Mouse (Mus musculus) G1E (cell line): ENCODE results near the gene Tpra1. TPM values are rescaled to one million over a fixed set of nuclear protein-coding genes. Genes with fewer than 3 reads are reported as not detected.

Source experiments
- ATAC-seq: 2 replicates; pipeline ENCODE4 v1.8.0; 2016; ENCODE audit warnings: mild to moderate bottlenecking; ENCODE audit not compliant: insufficient number of reproducible peaks, poor library complexity, low FRiP score, severe bottlenecking; ENCODE audit errors: extremely low read depth
- DNase-seq: peaks from one replicate; pipeline ENCODE4 v3.0.0; 2012; ENCODE audit warnings: low spot score
- H3K27me3 ChIP-seq: 2 replicates; pipeline ENCODE4 v1.6.1; 2012; ENCODE audit warnings: mild to moderate bottlenecking, low read length, inconsistent platforms; ENCODE audit not compliant: insufficient read depth
- H3K36me3 ChIP-seq: replicated peaks from 2 replicates; pipeline ENCODE3; 2012; ENCODE audit warnings: mild to moderate bottlenecking, inconsistent platforms
- H3K4me1 ChIP-seq: 2 replicates; pipeline ENCODE4 v1.6.1; 2012; ENCODE audit warnings: low read depth, low read length, inconsistent platforms, mixed read lengths; ENCODE audit not compliant: insufficient read depth
- H3K4me3 ChIP-seq: 2 replicates; pipeline ENCODE4 v1.5.1; 2012; ENCODE audit warnings: low read depth, mild to moderate bottlenecking, inconsistent platforms, low read length, moderate library complexity, mixed read lengths
- H3K9me3 ChIP-seq: replicated peaks from 2 replicates; pipeline ENCODE4 v1.6.1; 2012; ENCODE audit warnings: inconsistent platforms
- CTCF ChIP-seq: IDR thresholded peaks from 2 replicates; pipeline ENCODE4 v1.5.1; 2012; ENCODE audit warnings: low read depth, low read length, inconsistent platforms, mixed read lengths
- GATA1 ChIP-seq: IDR thresholded peaks from 2 replicates; pipeline ENCODE4 v1.6.1; 2012; ENCODE audit warnings: borderline replicate concordance, low read length, inconsistent platforms, mixed read lengths
- GATA2 ChIP-seq: IDR thresholded peaks from 2 replicates; pipeline ENCODE4 v1.6.1; 2012; ENCODE audit warnings: low read depth, low read length, inconsistent platforms, borderline replicate concordance
- POLR2AphosphoS5 ChIP-seq: IDR thresholded peaks from 2 replicates; pipeline ENCODE4 v1.6.1; 2012; ENCODE audit warnings: low read depth, low read length, inconsistent platforms; ENCODE audit not compliant: insufficient replicate concordance
- TAL1 ChIP-seq: conservative IDR thresholded peaks from 2 replicates; pipeline ENCODE4 v1.6.1; 2012; ENCODE audit warnings: low read depth, low read length, inconsistent platforms, mixed read lengths
- polyA plus RNA-seq: library from polyadenylated mRNA; stranded (reverse); fragments of >175 nt; gene quantifications from 2 replicates; pipeline ENCODE4 v1.2.3, GENCODE M21; 2012
- total RNA-seq, 2 experiments: library from RNA; stranded (forward) in 1 of 2; stranded (reverse) in 1 of 2; fragments of 200-1000 nt in 1 of 2; fragments of >200 nt in 1 of 2; fragmentation: Nextera tagmentation in 1 of 2; gene quantifications; 2 replicates each; pipeline ENCODE4 v1.2.3; 2014 to 2017

Gene Tpra1
- total and polyA plus RNA-seq, 3 experiments, result 25.9 to 70.6 (median 30.5) TPM

- no peaks in the 10 kb centered on the region for H3K9me3 ChIP-seq
- DNase-seq (no peak), ATAC-seq (no peak)
- peaks cover 59% of the 10 kb centered on the region for H3K27me3 ChIP-seq
- no peaks in the 10 kb centered on the region for H3K4me1 ChIP-seq
- TF ChIP-seq TAL1 (no peak), POLR2AphosphoS5 (no peak), CTCF (no peak), GATA1 (no peak), GATA2 (no peak)
- no peak overlapping the region for H3K4me3 ChIP-seq
- H3K36me3 ChIP-seq, result no peaks in the 10 kb centered on the region
Observed at GRCm38 (mm10) chr6:88936342-88937213, 34.5 kb downstream of the Tpra1 start.

GRCm38 (mm10) chr6:88937214-88937549 is 35.1 kb downstream of the Tpra1 start:
- ATAC-seq (no peak), DNase-seq (no peak)
- Histone ChIP-seq H3K4me3 (no peak overlapping the region), H3K9me3 (no peaks in the 10 kb centered on the region), H3K27me3 (peaks cover 56% of the 10 kb centered on the region), H3K36me3 (no peaks in the 10 kb centered on the region), H3K4me1 (no peaks in the 10 kb centered on the region)
- no peak for TF ChIP-seq GATA2
- TF ChIP-seq TAL1, result no peak
- no peak for TF ChIP-seq GATA1
- no peak for TF ChIP-seq CTCF
- no peak for TF ChIP-seq POLR2AphosphoS5

- H3K27me3 ChIP-seq, result peaks cover 53% of the 10 kb centered on the region
- H3K4me1 ChIP-seq, result no peaks in the 10 kb centered on the region
- ATAC-seq, result no peak
- no peak for DNase-seq
- no peaks in the 10 kb centered on the region for H3K9me3 ChIP-seq
- TF ChIP-seq POLR2AphosphoS5 (no peak), GATA2 (no peak), TAL1 (no peak), GATA1 (no peak), CTCF (no peak)
- no peak overlapping the region for H3K4me3 ChIP-seq
- no peaks in the 10 kb centered on the region for H3K36me3 ChIP-seq
Observed at GRCm38 (mm10) chr6:88937971-88938663, 36.1 kb downstream of the Tpra1 start.

GRCm38 (mm10) chr6:88938664-88939055 is 36.6 kb downstream of the Tpra1 start:
- DNase-seq (no peak), ATAC-seq (no peak)
- Histone ChIP-seq H3K4me1 (no peaks in the 10 kb centered on the region), H3K36me3 (no peaks in the 10 kb centered on the region), H3K27me3 (peaks cover 48% of the 10 kb centered on the region), H3K4me3 (no peak overlapping the region), H3K9me3 (no peaks in the 10 kb centered on the region)
- TF ChIP-seq GATA2 (no peak), POLR2AphosphoS5 (no peak), GATA1 (no peak), TAL1 (no peak), CTCF (no peak)

- DNase-seq (no peak), ATAC-seq (no peak)
- TF ChIP-seq POLR2AphosphoS5 (no peak), GATA1 (no peak), TAL1 (no peak), GATA2 (no peak), CTCF (no peak)
- Histone ChIP-seq H3K36me3 (no peaks in the 10 kb centered on the region), H3K4me1 (no peaks in the 10 kb centered on the region), H3K27me3 (peaks cover 40% of the 10 kb centered on the region; the same call in 1 of the 2 replicates), H3K4me3 (no peak overlapping the region), H3K9me3 (no peaks in the 10 kb centered on the region)
Observed at GRCm38 (mm10) chr6:88939281-88940089, 37.4 kb downstream of the Tpra1 start.
